Mouse (Mus musculus): ENCODE results near the gene Cdh6. TPM values are rescaled to one million over a fixed set of nuclear protein-coding genes. Genes with fewer than 3 reads are reported as not detected.
A peak's percentile ranks its signal among the peaks of the same experiment; 100 is the strongest.

Gene Cdh6
- 13.9 and 15.8 TPM in 2 replicates for polyA plus RNA-seq (2015; fragmentation: Nextera tagmentation; extraction: Ambion mirVana)

DNA sequence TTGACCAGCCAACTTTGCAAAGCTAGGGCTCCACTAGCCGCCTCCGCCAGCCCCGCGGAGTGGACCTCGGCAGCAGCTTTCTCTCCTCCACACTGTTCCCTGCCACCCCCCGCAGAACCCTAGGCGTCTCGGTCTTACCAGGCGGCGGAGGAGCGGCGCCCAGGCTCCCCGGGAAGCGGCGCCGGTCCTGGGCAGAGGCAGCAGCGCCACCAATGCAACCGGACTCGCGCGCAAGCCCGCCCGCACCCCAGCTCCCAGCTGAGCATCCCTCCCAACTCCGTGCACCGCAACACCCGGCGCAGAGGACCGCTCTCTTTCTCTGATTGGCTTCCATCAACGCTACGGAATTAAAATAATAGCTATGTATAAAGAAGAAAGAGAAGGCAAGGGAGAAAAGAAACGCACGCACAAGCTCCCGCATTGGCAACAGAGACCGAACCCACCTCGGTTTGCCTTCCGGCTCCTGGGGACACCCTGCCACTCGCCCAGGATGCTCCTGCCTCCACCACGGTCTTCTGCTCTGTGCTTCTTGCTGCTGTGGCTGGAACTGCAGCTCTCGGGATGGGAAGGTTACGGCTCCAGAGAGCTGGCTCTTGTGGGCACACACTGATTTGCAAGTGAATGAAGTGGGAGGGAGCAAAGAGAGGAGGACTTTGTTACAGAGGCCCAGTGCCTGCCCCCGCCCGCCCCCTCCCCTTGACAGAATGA lies at the start of gene Cdh6:
Gene Cdh6 (minus strand): TSS at position 605 of the 708 bp plus-strand sequence.
- under 1% methylated on average over 42 of the region's 42 CpGs for WGBS

DNA sequence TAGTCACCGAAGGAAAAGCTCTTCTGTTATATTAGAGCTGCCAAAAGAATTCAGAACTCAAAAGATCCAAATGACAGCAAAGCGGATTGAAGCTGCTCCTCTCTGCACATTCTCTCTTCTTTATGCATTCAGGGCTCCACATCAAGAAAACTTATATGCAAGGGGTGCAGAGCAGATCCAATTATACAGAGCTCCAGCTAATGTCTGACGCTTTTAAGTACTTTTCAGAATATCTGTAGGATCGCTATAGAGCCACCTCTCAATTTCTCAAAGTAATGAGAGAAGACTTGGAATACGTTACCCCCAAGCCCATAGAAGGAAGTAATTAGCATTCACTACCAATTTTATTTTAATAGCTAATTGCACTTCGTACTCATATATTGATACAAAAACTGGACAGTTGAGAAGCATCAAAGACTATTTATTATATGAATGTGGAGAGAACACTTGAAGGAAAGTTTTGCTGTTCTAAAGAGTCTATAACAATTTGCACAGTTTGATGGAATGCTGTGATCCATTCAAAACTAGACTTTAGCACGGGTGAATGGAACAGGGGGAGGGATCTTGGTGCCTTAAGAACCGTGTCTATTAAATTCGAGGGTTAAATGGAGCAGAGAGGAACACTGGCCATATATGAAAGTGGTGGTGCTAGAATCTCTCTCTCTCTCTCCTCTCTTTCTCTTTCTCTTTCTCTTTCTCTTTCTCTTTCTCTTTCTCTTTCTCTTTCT lies 46.4 kb upstream of the Cdh6 start:
- no peaks in the 10 kb centered on the region for H3K9me3 ChIP-seq
- H3K4me3 ChIP-seq = no peak overlapping the region
- H3K4me2 ChIP-seq = no peak overlapping the region
- H3K9ac ChIP-seq = no peak overlapping the region
- 34% methylated on average over 9 of the region's 9 CpGs for WGBS
- H3K27me3 ChIP-seq (replicated peaks) = no peaks in the 10 kb centered on the region
- peaks cover 3% of the 10 kb centered on the region; the same call in 1 of the 2 replicates for H3K4me1 ChIP-seq
- no peak overlapping the region for H3K27ac ChIP-seq
- no peak; the same call in 1 of the 2 replicates for ATAC-seq (replicated peaks)
- H3K36me3 ChIP-seq (replicated peaks) = no peaks in the 10 kb centered on the region

More for the DNA sequence above, at the start of gene Cdh6:
- ATAC-seq (replicated peaks) = peak; percentile 93
- H3K4me3 ChIP-seq = peak within 1 kb of the TSS; percentile 52
- H3K9me3 ChIP-seq = no peaks in the 10 kb centered on the region
- H3K9ac ChIP-seq = peak within 1 kb of the TSS; percentile 49
- no peaks in the 10 kb centered on the region for H3K36me3 ChIP-seq (replicated peaks)
- peak within 1 kb of the TSS; percentile 77 for H3K27ac ChIP-seq
- H3K27me3 ChIP-seq (replicated peaks) = no peaks in the 10 kb centered on the region
- peak within 1 kb of the TSS; percentile 71 for H3K4me2 ChIP-seq
- H3K4me1 ChIP-seq = peaks cover 28% of the 10 kb centered on the region

DNA sequence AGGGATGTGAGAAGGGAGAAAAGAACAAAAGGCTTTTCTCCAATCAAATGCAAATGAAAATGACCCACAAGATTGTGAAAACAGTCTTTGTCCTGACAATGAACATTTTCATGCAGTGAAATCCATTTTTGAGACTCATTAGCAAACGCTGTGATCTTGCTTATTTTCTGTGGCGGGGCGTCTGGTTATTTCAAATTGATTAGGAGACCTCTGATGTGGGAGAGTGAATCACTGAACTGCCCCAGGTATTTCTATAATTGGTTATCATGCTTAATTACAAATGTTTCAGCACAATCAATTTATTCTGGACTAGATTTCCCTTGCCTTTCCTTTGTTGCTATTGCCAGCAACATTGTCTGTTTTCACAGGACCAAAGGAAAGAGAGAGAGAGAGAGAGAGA lies 44.3 kb upstream of the Cdh6 start:
- H3K4me2 ChIP-seq = no peak overlapping the region
- ATAC-seq (replicated peaks) = no peak
- H3K36me3 ChIP-seq (replicated peaks) = no peaks in the 10 kb centered on the region
- no peak overlapping the region for H3K27ac ChIP-seq
- no peaks in the 10 kb centered on the region for H3K9me3 ChIP-seq
- no peak overlapping the region for H3K9ac ChIP-seq
- peaks cover 3% of the 10 kb centered on the region; the same call in 1 of the 2 replicates for H3K4me1 ChIP-seq
- WGBS = 37% methylated on average over 3 of the region's 3 CpGs
- no peaks in the 10 kb centered on the region for H3K27me3 ChIP-seq (replicated peaks)
- no peak overlapping the region for H3K4me3 ChIP-seq

DNA sequence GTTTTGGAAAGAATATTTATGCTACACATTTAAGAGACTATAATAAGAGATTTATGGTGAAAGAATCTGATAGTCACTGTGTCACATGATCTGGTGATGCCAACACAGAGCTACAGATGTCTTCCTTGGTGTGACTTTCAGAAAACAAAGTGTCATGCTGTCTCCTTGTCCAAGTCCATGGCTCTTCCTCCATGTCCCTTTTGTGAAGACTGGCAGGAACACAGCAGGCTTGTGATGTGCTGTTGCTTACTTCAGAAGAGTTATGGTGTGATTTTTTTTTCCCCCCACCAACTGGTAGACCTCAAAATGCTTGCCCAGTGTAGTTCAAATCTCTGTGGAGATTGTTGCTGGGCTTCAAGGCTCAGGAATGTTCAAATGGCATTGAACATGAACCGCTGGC lies 43.7 kb upstream of the Cdh6 start:
- H3K4me2 ChIP-seq = no peak overlapping the region
- H3K4me1 ChIP-seq = peaks cover 3% of the 10 kb centered on the region; the same call in 1 of the 2 replicates
- H3K4me3 ChIP-seq = no peak overlapping the region
- no peaks in the 10 kb centered on the region for H3K27me3 ChIP-seq (replicated peaks)
- no peak for ATAC-seq (replicated peaks)
- H3K36me3 ChIP-seq (replicated peaks) = no peaks in the 10 kb centered on the region
- WGBS = 30% methylated on average over 1 of the region's 1 CpGs
- H3K9me3 ChIP-seq = no peaks in the 10 kb centered on the region
- no peak overlapping the region for H3K9ac ChIP-seq
- no peak overlapping the region for H3K27ac ChIP-seq

DNA sequence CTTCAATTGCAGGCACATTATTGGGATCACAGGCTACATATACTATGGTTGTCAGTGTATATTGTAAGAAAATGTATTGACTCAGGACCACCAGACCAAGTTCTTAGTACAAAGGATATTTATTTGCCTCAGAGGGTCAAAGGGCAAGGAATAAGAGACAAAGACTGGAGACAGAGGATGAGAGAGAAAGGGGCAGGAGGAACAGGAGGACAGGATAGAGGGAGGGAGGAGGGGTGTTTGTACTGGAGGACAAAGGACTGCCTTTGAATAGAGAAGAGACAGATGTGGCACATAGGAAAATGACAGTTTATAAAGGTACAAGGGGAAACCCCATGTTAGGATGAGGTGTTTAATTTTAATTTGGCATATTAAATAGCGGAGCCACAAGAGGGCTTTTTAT lies 39.5 kb upstream of the Cdh6 start:
- H3K9me3 ChIP-seq = no peaks in the 10 kb centered on the region
- peaks cover 3% of the 10 kb centered on the region; the same call in 1 of the 2 replicates for H3K4me1 ChIP-seq
- 33% methylated on average over 1 of the region's 1 CpGs for WGBS
- H3K27me3 ChIP-seq (replicated peaks) = no peaks in the 10 kb centered on the region
- no peak overlapping the region for H3K27ac ChIP-seq
- no peak overlapping the region for H3K9ac ChIP-seq
- no peak overlapping the region for H3K4me3 ChIP-seq
- H3K4me2 ChIP-seq = no peak overlapping the region
- H3K36me3 ChIP-seq (replicated peaks) = no peaks in the 10 kb centered on the region
- no peak for ATAC-seq (replicated peaks)

DNA sequence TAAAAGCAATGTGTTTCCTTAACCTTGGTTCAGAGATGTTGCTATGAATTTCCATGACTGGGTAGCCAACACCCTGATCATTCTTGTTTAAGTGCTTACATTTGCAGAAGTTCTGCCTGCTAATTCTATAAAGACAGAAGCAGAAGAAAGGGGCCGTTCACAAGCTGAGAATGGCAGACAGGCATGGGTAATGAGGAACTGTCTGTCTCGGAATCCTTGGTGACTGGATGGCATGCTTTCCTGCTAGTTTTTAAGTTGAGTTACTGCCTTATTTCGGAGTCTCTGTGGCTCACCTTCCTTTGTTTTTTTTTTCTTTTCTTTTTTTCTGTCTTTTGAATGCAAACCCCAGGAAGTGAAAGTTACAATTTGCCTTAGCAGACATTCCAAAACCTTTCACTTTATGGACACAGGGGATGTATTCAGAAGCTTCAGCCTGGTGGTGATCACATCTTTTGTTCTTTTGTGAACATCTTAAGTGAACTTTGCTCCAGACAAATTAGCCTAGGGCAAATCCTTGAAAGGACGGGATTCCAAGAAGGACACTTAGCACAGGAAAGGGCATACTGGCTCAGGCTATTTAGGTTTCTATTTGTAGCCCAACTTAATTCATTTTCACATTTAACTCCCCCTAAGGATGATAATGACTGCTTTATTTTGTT lies 38.7 kb upstream of the Cdh6 start:
- ATAC-seq (replicated peaks) = no peak
- Histone ChIP-seq H3K4me3 (no peak overlapping the region), H3K27me3 (replicated peaks) (no peaks in the 10 kb centered on the region), H3K27ac (no peak overlapping the region), H3K36me3 (replicated peaks) (no peaks in the 10 kb centered on the region), H3K9me3 (no peaks in the 10 kb centered on the region), H3K9ac (no peak overlapping the region), H3K4me2 (no peak overlapping the region), H3K4me1 (no peaks in the 10 kb centered on the region; the same call in 1 of the 2 replicates)
- 8% methylated on average over 4 of the region's 4 CpGs for WGBS

DNA sequence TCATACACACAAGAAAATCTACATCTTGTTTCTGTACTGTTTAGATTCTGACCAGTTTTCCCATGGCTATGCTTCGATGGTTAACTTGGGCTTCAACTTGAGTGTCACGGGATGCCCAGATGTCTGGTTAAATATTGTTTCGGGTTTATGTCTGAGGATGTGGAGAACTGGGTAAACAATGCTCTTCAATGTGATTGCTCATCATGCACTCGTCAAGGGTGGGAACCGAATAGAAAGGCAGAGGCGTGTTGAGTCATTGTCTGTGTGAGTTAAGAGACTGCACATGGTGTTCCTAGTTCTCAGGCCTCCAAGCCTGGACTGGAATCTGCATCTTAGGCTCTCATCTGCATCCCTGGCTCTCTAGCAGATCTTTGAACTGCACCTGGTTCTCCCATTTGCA lies 36.7 kb upstream of the Cdh6 start:
- WGBS = 88% methylated on average over 6 of the region's 6 CpGs
- Histone ChIP-seq H3K9me3 (no peaks in the 10 kb centered on the region), H3K9ac (no peak overlapping the region), H3K36me3 (replicated peaks) (no peaks in the 10 kb centered on the region), H3K4me2 (no peak overlapping the region), H3K27ac (no peak overlapping the region), H3K4me1 (no peaks in the 10 kb centered on the region), H3K27me3 (replicated peaks) (no peaks in the 10 kb centered on the region), H3K4me3 (no peak overlapping the region)
- no peak for ATAC-seq (replicated peaks)

DNA sequence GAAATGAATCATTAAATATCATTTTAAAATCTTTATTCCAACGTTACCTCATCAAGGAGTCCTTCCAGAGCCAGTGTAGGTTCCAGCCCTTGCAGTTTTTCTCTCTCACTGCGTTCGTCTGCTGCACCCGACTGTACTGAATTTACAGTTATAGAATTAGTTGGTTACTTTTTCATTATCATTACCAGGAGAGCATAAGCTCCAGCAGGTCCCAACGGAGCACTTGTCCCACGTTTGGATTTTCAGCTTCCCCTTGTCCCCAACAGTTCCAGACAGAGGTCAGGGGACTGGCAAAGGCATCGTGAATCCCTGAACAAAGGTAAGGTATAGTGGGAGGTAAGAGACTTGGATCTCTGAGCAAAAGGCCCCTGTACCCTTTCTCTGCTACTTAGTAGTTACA lies 35.2 kb upstream of the Cdh6 start:
- Histone ChIP-seq H3K4me2 (no peak overlapping the region), H3K4me1 (no peaks in the 10 kb centered on the region), H3K9ac (no peak overlapping the region), H3K9me3 (no peaks in the 10 kb centered on the region), H3K27me3 (replicated peaks) (no peaks in the 10 kb centered on the region), H3K4me3 (no peak overlapping the region), H3K27ac (no peak overlapping the region), H3K36me3 (replicated peaks) (no peaks in the 10 kb centered on the region)
- 86% methylated on average over 7 of the region's 7 CpGs for WGBS
- no peak for ATAC-seq (replicated peaks)

DNA sequence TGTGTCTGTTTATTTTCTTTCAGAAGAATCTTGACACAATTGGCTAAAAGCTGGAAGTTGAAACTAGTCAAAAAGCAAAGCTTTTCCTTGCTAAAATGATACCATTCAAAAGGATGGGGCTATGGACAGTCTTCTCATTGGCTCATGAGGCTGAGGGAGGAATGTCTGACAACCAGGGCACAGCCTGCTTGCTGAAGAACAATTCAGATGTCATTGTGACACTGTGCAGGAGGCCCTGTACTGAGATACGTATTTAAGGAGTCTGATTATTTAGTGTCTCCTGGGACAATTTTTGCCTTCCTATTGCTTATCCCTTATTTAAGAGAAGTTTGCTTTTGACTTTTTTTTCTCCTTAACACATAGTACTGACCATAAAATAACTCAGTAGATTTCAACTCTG lies 22.8 kb upstream of the Cdh6 start:
- Histone ChIP-seq H3K4me1 (no peaks in the 10 kb centered on the region), H3K9ac (no peak overlapping the region), H3K9me3 (no peaks in the 10 kb centered on the region), H3K4me3 (no peak overlapping the region), H3K27me3 (replicated peaks) (no peaks in the 10 kb centered on the region), H3K4me2 (no peak overlapping the region), H3K36me3 (replicated peaks) (no peaks in the 10 kb centered on the region), H3K27ac (no peak overlapping the region)
- WGBS = 10% methylated on average over 1 of the region's 1 CpGs
- ATAC-seq (replicated peaks) = no peak

DNA sequence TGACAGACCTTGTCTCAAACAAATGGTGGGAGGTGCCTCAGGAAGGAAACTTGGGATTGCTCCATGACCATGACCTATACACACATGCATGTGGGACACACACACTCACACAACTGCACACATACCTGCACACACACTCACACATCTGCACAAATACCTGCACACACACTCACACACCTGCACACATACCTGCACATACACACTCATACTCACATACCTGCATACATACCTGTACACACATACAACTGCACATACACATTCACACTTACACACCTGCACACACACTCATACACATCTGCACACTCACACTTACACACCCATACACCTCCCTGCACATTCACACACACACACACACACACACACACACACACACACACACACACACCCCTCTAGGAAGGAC lies 20.6 kb upstream of the Cdh6 start:
- Histone ChIP-seq H3K36me3 (replicated peaks) (no peaks in the 10 kb centered on the region), H3K27me3 (replicated peaks) (no peaks in the 10 kb centered on the region), H3K9ac (no peak overlapping the region), H3K4me3 (no peak overlapping the region), H3K4me1 (no peaks in the 10 kb centered on the region), H3K4me2 (no peak overlapping the region), H3K9me3 (no peaks in the 10 kb centered on the region), H3K27ac (no peak overlapping the region)
- ATAC-seq (replicated peaks) = 0 out of 2 replicates have a peak, but pooled peaks have one; percentile 24

DNA sequence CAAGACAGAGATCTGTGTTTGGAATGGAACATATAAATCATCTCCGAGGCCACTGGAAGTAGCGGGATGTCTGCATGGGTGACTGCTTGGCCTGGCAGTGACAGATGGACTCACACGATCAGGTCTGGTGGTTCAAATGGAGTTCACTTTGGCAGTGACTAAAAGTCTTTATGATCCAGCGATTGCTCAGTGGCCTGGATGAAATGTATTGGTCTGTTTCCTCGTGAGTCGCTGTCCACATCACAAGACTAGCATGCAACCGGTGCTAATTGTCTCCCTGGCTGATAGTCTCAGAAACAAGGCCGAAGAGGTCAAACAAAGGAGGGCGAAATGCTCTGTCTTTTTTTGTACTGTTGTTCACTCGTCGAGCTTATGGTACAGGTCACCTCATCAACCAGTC lies 19.6 kb upstream of the Cdh6 start:
- no peaks in the 10 kb centered on the region for H3K36me3 ChIP-seq (replicated peaks)
- no peaks in the 10 kb centered on the region for H3K27me3 ChIP-seq (replicated peaks)
- H3K4me1 ChIP-seq = no peaks in the 10 kb centered on the region
- no peaks in the 10 kb centered on the region for H3K9me3 ChIP-seq
- no peak overlapping the region for H3K4me2 ChIP-seq
- no peak overlapping the region for H3K4me3 ChIP-seq
- H3K9ac ChIP-seq = no peak overlapping the region
- no peak overlapping the region for H3K27ac ChIP-seq
- ATAC-seq (replicated peaks) = no peak
- 73% methylated on average over 11 of the region's 11 CpGs for WGBS

DNA sequence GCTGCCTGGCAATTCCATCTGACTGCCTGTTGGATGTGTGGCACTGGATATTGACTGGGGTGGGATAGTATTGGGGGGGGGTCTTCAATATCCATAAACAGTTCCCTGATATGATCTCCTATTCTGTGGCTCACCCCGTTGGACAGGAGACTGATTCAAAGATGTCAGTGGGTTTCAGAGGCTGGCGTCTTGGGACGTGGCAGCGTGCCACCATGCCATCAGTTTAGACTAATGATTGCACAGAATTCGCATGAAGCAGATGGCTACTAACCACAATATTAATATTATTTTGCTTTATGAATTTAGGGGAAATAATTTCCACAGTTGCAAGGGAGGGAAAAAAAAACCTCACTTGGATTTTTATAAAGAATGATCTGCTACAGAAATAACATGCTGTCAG lies 10.2 kb upstream of the Cdh6 start:
- H3K4me2 ChIP-seq = no peak overlapping the region
- H3K36me3 ChIP-seq (replicated peaks) = no peaks in the 10 kb centered on the region
- no peak for ATAC-seq (replicated peaks)
- H3K9ac ChIP-seq = no peak overlapping the region
- H3K4me3 ChIP-seq = no peak overlapping the region
- no peak overlapping the region for H3K27ac ChIP-seq
- no peaks in the 10 kb centered on the region for H3K9me3 ChIP-seq
- 72% methylated on average over 5 of the region's 5 CpGs for WGBS
- H3K4me1 ChIP-seq = no peaks in the 10 kb centered on the region
- H3K27me3 ChIP-seq (replicated peaks) = no peaks in the 10 kb centered on the region

Data from midbrain, embryonic 15.5 days (tissue).